Mouse (Mus musculus) cerebellum, postnatal 14 days (tissue): ENCODE measurements around the gene 4921511C20Rik.

ENCODE experiments used
- DNase-seq, 2 experiments: peaks; one replicate each; pipeline ENCODE4 v3.0.0; 2021; ENCODE audit warnings: mixed read lengths in 2 of 2

Gene 4921511C20Rik

DNA sequence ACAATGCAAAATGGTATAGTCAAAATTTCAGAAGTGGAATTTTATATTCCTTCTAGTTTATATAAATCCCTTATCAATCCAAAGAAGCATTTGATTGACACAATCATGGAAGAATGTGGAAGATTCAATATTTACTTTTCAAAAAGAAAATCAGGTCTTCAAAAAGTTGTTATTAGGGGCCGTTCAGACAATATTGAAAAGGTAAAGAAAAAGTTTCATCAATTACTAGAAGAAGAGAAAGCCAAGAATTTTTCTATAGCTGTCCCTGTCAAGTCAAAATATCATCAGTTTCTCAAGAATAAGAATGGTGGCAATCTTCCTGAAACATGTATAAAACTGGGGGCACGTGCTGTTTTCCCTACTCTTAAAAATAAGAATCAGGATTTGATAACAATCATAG lies at the start of gene 4921511C20Rik:
TSS of gene 4921511C20Rik (plus strand) at position 301 of the 400 bp plus-strand sequence.
- DNase-seq, result no peak
